ENCODE assay signal across 15 mouse cellular contexts in the genomic region with DNA sequence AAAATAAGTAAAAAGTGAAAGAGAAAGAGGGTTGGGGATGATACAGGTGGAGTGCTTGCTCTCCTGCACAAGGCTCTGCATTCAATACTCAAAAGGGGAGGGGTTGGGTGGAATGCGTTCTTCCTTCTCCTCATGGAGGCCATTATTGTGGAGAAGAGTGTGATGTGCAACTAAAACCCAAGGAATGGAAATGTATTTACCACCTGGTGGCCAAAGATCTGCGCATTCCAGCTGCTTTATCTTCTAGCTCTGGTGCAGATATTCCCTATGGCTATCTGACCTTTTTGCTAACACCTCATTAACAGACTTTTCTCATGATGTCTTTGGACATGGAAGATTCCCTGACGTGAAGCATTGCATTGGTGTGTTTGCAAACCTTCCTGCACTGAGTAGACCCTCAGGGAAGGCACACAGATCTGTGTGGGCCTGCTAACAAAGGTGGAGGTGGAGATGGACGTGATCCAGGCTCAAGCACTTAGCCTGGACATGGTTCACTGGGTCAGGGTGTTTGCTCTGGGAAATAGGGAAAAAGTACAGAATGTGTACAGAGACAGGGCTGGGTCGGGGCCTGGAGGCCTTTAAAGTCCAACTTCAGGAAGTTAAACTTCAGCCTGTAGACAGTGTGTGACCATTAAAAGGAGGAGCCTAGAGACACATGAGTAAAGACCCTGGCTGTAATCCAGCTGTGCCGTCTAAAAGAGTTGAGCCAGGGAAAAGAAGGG.
DNase-seq lines count a peak whose midpoint lies in the region; ATAC-seq lines count a peak whose summit lies in the region.
"Had no signal": no experiment of that assay in that cellular context is flagged by ENCODE, and none has a peak within 500 bp of the region (broad histone marks: within the 10 kb centered on the region; RNA-seq: fewer than 3 reads in every experiment).

No protein-coding gene starts in this region.

- no peak overlapping the region for H3K4me3 ChIP-seq in heart, embryonic 12.5 days
- no peak overlapping the region for H3K4me3 ChIP-seq in forebrain, embryonic 11.5 days (ENCODE audit: low read depth, low read length)
- H3K4me3 ChIP-seq: embryonic facial prominence, embryonic 10.5 days; neural tube, embryonic 15.5 days had no signal

- intact Hi-C loops in heart, postnatal 14 days (cut with DNase I): loop anchor here (5.0 kb wide), 1 partner anchor 40 kb away; no protein-coding TSS in a partner anchor

- H3K4me2 ChIP-seq in heart, embryonic 12.5 days: no peak overlapping the region
- no peak overlapping the region for H3K4me2 ChIP-seq in forebrain, embryonic 11.5 days (ENCODE audit: low read depth, low read length, severe bottlenecking)
- H3K4me2 ChIP-seq: neural tube, embryonic 15.5 days had no signal

- H3K27me3 ChIP-seq in heart, embryonic 12.5 days (replicated peaks): no peaks in the 10 kb centered on the region
- no peaks in the 10 kb centered on the region for H3K27me3 ChIP-seq in forebrain, embryonic 11.5 days (ENCODE audit: control insufficient read depth, insufficient read depth, low read length)
- H3K27me3 ChIP-seq: neural tube, embryonic 15.5 days had no signal

- H3K9me3 ChIP-seq in heart, embryonic 12.5 days (replicated peaks): no peaks in the 10 kb centered on the region
- H3K9me3 ChIP-seq in forebrain, embryonic 11.5 days (ENCODE audit: control insufficient read depth, low read length): no peaks in the 10 kb centered on the region
- H3K9me3 ChIP-seq: embryonic facial prominence, embryonic 10.5 days; G1E; neural tube, embryonic 15.5 days had no signal

- peak overlapping the region; percentile 35; the same call in 1 of the 2 replicates for H3K27ac ChIP-seq in heart, embryonic 12.5 days (ENCODE audit: poor library complexity, severe bottlenecking)
- no peak overlapping the region for H3K27ac ChIP-seq in forebrain, embryonic 11.5 days (ENCODE audit: low read depth, low read length)
- H3K27ac ChIP-seq: embryonic facial prominence, embryonic 10.5 days; neural tube, embryonic 15.5 days had no signal

- H3K9ac ChIP-seq in heart, embryonic 12.5 days: no peak overlapping the region
- H3K9ac ChIP-seq in forebrain, embryonic 11.5 days (ENCODE audit: low read length): no peak overlapping the region
- H3K9ac ChIP-seq: neural tube, embryonic 15.5 days had no signal

- 41% methylated on average over 6 of the region's 6 CpGs for WGBS in heart, embryonic 12.5 days
- WGBS in forebrain, embryonic 11.5 days: 78% methylated on average over 6 of the region's 6 CpGs

- H3K4me1 ChIP-seq in heart, embryonic 12.5 days (replicated peaks): peaks cover 28% of the 10 kb centered on the region
- no peaks in the 10 kb centered on the region for H3K4me1 ChIP-seq in forebrain, embryonic 11.5 days (replicated peaks; ENCODE audit: control insufficient read depth, insufficient read depth, low read length)
- H3K4me1 ChIP-seq: embryonic facial prominence, embryonic 10.5 days had no signal

- no peaks in the 10 kb centered on the region for H3K36me3 ChIP-seq in heart, embryonic 12.5 days
- no peaks in the 10 kb centered on the region for H3K36me3 ChIP-seq in forebrain, embryonic 11.5 days (ENCODE audit: control insufficient read depth, insufficient read depth, low read length)
- H3K36me3 ChIP-seq: embryonic facial prominence, embryonic 10.5 days; neural tube, embryonic 15.5 days had no signal

- ATAC-seq in heart, embryonic 12.5 days (ENCODE audit: insufficient number of reproducible peaks, low FRiP score): no peak
- no peak for ATAC-seq in forebrain, embryonic 11.5 days (replicated peaks; ENCODE audit: low FRiP score)

- DNase-seq in heart, postnatal 14 days: no peak
- peak; percentile 58 for DNase-seq in urinary bladder, postnatal 14 days (ENCODE audit: low spot score)
- DNase-seq in urinary bladder, postnatal 10 days (ENCODE audit: low spot score): no peak
- DNase-seq in kidney, postnatal 10 days: peak; percentile 71
- DNase-seq in yolk sac, embryonic 10.5 days (ENCODE audit: low spot score): peak; percentile 52
- DNase-seq in forebrain, embryonic 11.5 days (ENCODE audit: low spot score): no peak
- DNase-seq in spleen, adult 18-20 months: no peak
- DNase-seq: cerebellum, adult 9-10 months; layer of hippocampus, adult 9-11 months; left cerebral cortex, postnatal 4 days; thymus, postnatal 14 days had no signal

Comparison
In these comparisons a context has a peak if more than half of its experiments do, and no peak if none do; other contexts are left out.
1. DNase-seq: peak in urinary bladder, postnatal 14 days (single experiment), kidney, postnatal 10 days (single experiment) and yolk sac, embryonic 10.5 days (single experiment); none in heart, postnatal 14 days (0 of 2), urinary bladder, postnatal 10 days (single experiment), forebrain, embryonic 11.5 days (single experiment) and spleen, adult 18-20 months (0 of 2).